Mouse (Mus musculus): Measurements from ENCODE around the gene Lyrm9.

The Lyrm9 gene

DNA sequence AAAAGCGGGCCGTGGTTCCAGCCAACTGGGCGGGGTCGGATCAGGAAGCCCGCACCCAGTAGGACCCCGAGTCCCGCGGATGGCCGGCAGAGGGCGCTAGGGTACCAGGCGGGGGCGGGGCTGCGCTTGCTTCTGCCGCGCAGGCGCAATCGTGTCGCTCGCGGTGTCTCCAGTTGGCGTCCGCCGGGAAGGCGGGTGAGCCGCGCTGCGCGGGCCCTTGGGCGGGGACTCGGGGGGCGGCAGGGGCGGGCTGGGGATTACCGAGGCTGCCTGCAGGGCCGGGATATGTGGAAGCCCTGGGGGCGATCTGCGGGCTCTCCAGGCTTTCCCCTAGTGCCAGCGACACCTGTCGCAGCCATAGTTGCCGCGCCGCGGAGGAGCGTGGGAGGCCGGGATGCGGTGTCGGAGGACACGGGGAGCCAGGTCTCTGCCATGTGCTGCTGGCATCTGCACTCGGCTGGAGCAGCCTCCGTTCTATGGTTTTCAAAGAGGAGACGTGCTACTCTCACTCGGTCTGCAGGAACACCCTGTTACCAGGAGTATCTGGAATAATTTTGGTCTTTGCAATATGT is at the start of gene Lyrm9:
TSS of gene Lyrm9 (plus strand) at position 143 of the 572 bp plus-strand sequence.
- peak; percentile 92 to 99 for DNase-seq (ENCODE audit: low spot score in 2 of 2)

DNA sequence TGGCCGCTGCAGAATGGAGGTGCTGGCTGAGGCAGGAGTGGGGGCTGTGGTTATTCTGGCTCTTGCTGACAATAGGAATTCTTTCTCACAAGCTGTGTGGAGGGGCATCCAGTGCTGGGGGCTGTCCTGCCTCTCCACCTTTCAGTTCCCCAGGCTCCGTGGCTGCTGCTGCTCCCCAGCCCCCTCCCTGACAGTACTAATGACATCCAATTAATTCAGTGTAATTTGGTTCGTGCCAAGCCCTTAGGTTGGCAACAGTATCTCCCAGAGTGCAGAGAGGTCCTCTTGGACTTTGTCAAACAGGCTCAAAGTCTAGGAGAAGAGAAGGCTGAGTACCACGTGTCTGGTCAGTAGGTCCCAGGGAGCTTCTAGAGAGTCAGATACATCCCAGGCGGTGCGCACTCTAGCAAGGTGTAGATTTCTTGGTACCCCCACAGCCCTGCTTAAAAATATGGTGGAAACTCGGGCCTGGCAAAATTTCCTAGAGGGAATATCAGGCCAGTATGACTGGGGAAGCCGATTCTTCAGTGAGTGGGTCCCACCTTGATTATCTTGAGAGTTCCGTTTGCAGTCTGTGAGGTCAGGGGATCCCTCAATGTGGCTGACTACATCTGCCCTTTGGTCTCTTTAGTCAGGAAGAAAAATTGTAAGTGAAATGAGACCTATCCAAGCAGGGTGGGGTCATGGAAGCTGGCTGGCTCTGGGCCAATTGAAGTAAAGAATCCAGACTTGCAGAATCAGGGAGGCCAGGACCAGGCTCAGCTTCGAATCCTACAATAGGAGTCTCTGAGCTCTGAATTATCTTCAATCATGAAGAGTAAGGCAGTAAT is 48.3 kb upstream of the Lyrm9 start:
- no peak for DNase-seq (ENCODE audit: low spot score in 2 of 2)

DNA sequence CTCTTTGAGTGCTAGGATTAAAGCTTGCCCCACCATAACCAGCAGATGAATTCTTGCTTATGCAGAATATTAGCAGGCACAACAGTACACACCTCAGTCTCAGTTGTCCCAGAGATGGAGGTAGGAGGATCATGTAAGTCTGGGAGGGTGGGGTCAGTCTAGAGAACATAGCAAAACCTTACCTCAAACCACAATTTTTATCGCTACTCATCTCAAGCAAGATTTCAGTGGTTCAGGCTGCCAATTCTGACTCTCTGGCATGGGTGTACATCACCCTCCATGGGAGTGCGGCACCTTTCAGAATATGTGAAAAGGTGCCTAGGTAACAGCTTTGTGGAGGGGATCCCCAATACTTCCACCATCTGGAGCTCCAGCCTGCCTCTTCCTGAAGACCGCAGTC is 46.4 kb upstream of the Lyrm9 start:
- no peak for DNase-seq (ENCODE audit: low spot score in 2 of 2)

DNA sequence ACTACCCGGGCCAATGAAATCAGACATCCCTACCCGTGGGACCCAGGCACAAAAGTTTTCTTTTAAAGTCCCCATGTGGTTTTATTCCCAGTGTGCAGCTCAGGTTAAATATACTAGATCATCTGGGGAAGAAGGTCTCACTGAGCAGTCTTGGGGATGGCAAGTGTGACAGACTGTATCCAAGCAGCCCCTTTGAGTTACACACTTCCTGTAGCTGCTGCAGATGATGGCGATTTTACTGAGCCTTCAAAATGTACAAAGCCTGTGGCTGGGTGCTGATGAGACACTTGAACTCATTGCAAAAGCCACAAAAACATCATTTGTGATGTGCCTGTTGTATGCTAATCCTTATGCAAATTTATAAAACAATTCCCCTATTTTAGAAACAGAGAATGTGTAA is 45.8 kb upstream of the Lyrm9 start:
- no peak for DNase-seq (ENCODE audit: low spot score in 2 of 2)

DNA sequence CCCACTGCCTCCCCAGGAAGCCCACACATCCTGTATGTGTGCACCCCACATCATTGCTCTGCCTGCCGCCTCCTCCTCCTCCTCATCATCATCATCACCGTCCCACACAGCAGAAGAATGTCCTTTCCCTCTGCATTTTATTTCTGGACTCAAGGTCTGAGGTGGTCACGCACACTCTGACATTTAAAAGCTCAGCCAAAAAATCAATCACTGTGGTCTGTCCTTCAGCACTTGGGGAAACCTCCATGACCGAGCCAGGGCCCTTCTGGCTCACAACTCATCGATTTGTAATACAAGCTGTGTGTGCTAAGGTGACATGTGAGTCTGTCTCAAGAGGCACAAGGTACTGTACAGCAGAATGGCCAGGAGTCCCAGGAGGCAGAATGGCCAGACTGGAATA is 44.1 kb upstream of the Lyrm9 start:
- DNase-seq (ENCODE audit: low spot score in 2 of 2) = no peak

DNA sequence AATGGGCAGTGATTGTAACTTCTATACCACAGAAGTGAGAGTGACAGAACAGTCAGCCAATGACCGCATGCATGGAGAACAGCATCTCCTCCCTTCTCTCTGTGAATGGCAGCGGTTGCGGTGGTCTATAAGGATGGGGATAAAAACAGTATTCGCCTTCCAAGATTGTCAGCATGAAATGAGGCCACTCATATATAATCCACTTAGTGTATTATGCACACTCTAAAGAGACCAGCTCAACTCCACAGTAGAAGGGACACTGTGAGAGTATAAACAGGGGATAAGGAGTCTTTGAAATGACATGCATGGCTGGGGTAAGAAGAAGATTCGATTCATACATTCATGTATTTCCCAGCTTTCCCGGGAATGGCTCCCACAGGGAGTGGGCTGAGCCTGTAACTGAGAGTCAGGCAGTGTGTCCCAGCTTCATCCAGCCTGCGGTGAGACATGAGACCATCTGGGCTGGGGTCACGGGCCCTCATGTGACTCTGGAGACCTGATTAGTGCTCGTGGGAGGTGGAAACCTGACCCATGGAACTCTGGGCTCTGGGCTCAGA is 43.5 kb upstream of the Lyrm9 start:
- DNase-seq (ENCODE audit: low spot score in 2 of 2) = no peak

DNA sequence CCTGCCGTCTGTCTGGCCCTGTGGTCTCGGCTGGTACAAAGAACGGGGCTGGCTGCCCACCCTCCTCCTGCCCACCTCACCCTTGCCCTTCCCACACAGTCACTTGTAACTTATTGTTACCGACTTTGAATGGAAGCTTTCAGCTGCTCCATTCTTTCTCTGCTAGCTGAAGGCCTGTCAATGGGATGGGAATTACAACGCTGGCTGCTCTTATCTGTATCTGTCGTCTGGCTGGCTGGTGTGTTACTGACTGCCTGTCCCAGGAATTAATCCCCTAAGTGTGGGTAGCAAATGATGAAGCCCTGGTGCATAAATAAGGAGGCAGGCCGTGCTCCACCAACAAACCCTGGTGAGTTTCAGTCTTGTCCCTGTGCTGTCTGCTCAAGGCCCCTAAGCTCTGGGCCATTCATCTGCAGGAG is 40.4 kb upstream of the Lyrm9 start:
- no peak for DNase-seq (ENCODE audit: low spot score in 2 of 2)

DNA sequence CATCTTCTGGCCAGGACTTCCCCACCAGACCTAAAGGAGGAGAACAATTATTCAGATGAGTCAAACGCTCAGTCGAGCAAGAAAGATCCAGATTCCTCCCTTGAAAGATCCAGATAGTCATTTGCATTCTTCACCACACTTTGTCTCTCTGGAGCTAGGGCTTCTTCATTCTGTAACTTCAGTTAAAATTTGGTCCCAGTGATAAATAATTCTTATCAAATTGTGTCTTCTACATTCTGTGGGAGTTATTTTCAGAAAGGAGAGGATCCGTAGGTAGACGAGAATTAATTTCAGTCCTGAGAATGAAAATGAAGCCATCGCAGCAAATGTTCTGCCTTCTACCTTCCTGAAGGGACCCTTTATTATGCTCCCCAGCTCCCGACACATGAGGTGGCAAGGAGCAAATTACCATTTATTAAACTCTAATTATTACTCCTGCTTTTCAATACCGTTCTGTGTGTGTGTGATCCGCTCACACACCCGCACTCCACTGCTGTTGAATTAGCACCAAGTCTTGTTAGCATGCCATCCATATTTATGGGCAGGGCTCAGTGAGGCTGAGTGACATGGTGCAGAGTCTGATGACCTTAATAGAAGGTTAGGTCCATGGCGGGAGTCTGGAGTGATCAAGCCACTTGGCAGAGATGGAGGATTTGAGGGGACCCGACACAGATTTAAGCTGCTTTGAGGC is 36.9 kb upstream of the Lyrm9 start:
- no peak for DNase-seq (ENCODE audit: low spot score in 2 of 2)

DNA sequence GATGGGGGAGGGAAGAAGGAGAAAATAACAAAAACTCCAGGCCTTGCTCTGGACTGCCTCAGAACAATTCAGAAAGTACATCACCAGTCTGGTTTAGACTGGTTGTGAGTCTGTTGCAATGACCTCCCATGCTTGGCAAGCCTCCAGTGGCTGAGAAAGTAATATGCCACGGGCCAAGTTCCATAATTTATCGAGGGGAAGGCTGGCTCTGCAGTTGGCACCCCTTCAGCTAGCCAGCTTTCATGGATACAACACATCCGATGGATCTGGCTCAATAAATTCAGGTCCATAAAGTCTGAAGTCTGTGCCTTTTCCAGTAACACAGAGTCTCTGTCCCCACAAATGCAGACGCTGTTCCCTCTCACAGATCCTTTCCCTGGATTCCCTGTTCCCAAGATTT is 34.8 kb upstream of the Lyrm9 start:
- DNase-seq (ENCODE audit: low spot score in 2 of 2) = peak; percentile 19 to 56

DNA sequence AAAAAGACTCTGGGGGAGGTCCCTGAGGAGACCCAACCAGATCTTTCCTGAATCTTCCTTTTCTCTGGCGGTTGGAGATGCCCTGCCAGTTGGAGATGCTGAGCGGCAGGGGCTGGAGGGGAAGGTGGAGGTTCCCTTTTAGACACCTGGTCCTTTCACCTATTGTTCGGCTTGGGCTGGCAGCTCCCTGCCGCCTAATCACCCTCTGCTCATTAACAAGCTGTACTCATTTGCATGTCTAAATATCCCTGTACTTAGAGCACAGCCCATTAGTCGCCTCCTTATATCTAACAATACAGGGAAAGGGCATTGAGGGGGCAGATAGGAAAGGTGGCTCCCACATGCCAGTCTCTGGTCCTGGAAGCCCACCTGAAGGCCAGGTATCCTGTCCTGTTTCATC is 34.3 kb upstream of the Lyrm9 start:
- DNase-seq (ENCODE audit: low spot score in 2 of 2) = no peak

DNA sequence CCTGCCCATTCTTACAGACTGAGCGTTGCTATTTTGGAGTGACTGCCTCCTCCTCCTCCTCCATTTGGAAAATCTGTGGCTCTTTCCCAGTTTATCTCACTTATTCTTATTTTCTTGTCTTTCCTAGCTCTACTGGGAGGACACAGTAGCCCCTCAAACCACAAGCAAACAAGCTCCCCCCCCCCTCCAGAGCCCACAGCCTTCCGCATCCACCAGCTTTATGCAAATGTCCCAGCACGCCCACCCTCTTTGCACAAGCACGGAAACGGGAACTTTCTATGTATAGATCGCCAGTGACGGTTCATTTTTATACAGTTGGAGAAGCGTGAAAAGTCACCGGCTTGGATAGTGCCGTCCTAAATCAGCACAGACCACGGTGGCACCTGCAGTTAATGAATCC is 33.9 kb upstream of the Lyrm9 start:
- no peak for DNase-seq (ENCODE audit: low spot score in 2 of 2)

DNA sequence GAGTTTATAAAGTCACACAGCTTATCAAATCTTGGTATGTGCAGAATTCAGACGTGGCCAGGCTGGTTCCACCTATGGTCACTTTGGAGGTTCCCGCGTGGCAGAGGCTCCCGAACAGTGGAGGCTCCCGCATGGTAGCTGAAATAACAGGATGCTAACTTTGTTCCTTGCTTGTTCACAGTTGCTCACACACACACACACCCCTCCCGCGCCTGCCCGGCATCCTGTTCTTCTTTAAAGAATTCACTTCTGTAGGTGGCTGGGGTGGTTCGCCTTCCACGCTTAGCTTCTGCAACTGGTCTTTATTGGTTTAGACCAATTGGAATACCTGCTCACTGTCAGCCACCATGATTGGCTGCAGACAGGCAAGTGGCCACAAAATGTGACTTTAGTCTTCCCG is 33.3 kb upstream of the Lyrm9 start:
- DNase-seq (ENCODE audit: low spot score in 2 of 2) = no peak

DNA sequence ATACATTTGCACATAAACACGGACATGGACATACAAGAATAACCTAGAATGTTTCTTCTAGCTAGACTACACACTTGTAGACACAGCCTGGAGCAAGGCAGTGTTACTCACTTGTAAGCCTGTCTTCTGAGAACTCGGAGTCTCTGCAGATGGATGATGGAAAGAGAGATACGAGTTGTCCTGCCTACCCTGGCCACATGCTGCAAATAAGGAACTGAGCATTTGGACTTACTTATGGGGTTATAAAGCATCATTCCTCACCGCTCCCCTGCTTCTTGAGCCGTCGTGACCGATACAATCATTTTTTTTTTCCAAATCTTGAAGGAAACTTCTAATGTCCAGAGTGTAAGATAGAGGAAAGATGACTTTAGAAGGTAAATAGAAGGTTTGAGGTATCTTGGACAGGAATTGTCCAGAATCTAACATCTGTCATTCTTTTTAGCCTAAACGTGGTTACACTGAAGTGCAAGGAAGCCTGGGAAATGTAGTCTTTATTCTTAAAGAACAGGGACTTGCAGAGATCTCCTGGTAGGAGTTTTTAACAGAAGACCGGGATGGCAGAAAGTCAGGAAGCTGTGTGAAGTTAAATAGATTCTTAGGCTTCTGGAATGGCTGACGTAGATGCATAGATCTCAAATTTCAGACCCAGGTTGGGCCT is 30.2 kb upstream of the Lyrm9 start:
- DNase-seq (ENCODE audit: low spot score in 2 of 2) = no peak

DNA sequence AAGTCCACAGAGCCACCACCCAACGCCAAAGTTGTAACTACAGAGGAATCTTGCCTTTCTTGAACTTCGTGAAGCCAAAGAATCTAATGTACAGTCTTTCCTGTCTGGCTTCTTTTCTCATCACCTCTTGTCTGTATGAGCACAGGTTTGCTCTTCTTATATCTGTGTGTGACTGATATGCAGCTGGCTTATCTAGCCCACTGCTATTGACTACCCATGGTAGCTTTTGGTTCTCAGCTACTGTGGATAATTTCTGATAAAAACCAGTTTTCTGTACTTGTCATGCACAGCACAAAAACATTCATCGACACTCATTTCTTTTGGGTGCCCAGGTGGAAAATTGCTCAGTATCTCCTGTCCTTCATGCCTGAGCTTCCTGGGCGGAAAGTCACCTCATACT is 25.3 kb upstream of the Lyrm9 start:
- DNase-seq (ENCODE audit: low spot score in 2 of 2) = no peak

DNA sequence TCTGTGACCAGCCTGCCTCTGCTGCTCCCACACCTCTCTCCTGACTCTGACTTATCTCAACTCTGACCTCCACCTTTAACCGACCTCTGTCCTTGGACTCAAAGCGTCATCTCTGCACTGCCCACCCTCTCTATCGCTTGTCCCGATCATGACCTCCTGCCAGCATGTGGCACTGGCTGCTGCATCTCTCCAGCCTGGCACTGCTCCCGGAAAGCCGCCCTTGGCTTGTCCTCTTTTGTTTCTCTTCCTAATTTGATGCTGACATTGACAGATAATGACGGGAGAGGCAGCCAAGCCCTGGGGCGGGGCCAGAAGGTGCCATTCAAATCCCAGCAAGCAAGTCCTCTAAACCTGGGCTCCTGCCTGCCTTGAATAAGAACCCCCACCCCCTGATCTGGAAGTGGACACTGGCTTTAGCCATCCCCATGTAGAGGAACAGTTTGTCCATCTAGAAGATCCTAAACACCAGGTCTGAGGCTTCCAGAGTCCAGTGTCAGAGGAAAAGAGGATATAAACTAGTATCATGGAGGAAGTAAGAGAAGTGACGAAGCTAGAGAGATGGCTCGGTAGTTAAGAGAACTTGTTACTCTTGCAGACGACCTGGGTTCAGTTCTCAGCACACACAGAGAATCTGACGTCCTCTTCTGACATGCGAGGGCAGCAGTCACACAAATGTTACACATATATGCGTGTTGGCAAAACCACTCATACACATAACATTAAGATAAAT is 22.6 kb upstream of the Lyrm9 start:
- no peak for DNase-seq (ENCODE audit: low spot score in 2 of 2)

DNA sequence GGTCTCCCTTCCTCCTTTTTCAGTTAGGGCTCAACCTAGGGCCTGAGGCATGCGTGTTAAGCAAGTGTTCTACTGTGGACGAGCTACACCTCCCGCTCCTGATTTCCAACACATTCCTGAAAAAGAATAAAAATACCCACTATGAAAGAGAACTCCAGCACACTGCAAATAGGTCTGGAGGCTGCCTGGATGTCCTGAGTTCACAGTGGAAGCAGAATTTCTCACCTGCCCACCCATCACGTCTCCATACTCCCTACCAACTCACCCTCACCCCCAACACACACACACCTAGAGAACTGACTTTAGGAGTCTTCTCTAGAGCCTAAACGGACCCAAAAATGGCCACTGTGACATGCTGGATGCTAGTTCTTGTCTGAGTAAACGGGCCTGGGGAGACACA is 21.8 kb upstream of the Lyrm9 start:
- DNase-seq (ENCODE audit: low spot score in 2 of 2) = no peak

DNA sequence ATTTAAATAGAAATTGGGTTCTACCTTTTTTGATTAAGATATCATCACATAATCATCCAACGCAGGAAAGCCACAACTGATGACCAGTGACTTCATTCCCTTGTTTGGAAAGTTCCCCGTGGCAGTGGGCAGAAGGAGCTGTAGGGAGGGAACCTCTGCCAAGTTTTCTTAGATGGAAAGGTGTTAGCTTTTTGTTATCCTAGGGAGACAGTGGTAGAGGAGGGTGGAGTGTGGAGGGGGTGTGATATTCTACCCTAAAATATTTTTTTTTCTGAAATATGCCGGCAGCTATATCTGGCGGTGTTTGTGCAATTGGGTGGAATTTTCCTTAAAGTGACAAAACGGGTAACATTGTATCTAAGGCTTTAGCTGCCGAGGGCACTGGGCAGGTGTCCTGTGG is 21.2 kb upstream of the Lyrm9 start:
- no peak for DNase-seq (ENCODE audit: low spot score in 2 of 2)

DNA sequence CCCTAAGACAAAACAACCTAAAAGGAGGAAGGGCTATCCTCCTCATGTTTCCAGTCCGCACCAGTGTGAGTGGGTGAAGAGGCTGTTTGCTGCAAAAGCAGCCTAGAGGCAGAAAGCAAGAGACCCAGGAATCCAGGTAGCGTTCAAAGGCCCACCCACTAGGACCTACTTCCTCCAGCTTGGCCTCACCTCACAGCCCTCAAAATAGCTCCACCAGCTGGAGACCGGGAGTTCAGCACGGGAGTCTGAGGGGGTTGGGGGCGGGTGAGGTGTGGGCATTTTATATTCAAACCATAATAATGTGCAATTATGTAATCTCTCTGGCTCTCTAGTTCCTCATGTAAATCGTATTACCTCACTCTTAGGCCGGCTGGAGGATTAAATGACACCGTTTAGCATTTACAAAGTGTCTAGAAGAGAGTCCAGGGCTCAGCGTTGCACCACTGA is 20.7 kb upstream of the Lyrm9 start:
- no peak for DNase-seq (ENCODE audit: low spot score in 2 of 2)

DNA sequence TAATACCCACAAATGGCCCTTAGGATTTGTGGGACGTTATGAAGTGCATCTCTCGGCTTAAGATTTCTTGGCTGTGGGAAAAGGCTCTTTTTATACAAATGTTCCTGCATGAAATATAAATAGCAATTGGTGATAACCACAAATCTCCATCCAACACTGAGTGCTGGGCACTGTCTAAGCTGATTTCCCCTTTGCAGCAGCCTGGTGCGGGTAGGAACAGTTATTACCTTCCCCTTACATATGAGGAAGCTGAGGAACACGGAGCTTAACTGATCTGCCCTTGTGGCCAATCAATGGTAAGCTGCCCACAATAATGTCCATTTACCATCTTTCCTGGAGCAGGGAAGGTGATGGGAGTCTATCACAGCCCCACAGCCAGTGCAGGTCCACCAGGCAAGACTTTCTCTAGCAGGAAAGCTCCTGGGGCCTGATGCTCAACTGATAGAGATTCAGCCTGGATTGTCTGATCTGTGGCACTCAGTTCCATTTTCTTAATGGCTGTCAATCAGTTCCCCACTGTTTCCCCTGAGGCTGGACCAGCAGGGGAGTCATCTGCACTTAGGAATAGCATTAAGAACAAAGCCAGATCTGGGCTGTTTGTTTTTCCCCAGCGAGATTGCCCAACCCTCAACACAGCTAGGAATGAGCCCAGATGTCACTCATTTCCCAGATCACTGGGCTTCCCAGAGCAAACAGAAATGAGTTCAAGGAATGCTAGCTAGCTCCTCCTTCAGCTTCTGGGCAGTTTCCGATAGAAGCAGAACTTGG is 18.9 kb upstream of the Lyrm9 start:
- DNase-seq (ENCODE audit: low spot score in 2 of 2) = no peak

DNA sequence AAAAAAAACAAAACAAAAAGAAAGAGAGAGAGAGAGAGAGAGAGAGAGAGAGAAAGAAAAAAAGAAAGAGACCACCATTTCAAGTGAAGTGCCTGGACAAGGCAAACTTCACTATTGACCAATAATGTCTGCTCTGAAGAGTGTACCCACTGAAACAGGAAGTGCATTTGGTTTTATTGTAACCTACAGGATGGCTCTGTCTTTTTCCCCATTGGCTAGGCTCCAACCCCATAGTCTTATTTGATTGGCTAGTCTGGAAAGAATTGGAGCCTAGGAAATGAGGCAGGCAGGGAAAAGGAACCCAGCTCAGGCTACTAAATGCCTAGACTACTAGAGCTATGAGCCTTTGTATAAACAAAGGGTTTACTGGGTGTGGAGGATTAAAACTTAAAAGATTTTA is 17.0 kb upstream of the Lyrm9 start:
- DNase-seq (ENCODE audit: low spot score in 2 of 2) = no peak

DNA sequence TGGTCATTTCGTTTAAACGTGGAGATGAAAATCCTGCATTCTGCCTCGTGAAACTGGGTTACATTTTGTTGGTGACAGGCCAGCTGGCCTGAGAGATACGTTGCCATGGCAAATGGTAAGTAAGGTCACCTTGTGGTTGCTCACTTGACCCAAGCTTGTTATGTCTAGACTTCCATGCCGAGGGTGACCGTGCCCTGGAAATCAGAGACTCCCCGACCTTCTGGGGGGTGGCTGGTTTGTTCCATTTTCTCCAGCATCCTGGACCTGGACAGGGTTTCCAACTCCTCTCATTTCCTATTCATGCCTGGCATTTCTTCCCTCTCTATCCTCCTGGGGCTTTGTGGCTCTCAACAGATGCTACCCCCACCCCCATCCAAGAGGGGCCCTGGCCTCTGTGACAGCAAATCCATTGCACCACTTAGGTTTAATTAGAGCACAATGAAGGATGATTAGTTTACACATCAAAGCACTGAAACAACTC is 11.9 kb upstream of the Lyrm9 start:
- DNase-seq (ENCODE audit: low spot score in 2 of 2) = no peak
